Mouse (Mus musculus) liver, embryonic 14.5 days (tissue): Measurements from ENCODE around the gene Cd59a.

ENCODE experiments used
- CTCF ChIP-seq: IDR thresholded peaks from 2 replicates; pipeline ENCODE4 v1.5.1; 2016; ENCODE audit warnings: antibody characterized with exemption, low read depth, control low read depth
- EP300 ChIP-seq: IDR thresholded peaks from 2 replicates; pipeline ENCODE4 v1.6.1; 2016; ENCODE audit warnings: antibody characterized with exemption, low read depth

GRCm38 (mm10) chr2:104058954-104059353 is 36.6 kb upstream of the Cd59a start:
- TF ChIP-seq CTCF (no peak), EP300 (no peak)
